Mouse (Mus musculus) spleen, adult 12 weeks (tissue): ENCODE data around the gene Wrap53.
"Not testable (repeated sequence)": the region's sequence is repeated elsewhere in the genome, so short reads cannot be mapped to it uniquely, and the experiment has no call there.

Experiments
- DNase-seq: peaks from one replicate; pipeline ENCODE4 v3.0.0; 2022; ENCODE audit warnings: low spot score

The Wrap53 gene

DNA sequence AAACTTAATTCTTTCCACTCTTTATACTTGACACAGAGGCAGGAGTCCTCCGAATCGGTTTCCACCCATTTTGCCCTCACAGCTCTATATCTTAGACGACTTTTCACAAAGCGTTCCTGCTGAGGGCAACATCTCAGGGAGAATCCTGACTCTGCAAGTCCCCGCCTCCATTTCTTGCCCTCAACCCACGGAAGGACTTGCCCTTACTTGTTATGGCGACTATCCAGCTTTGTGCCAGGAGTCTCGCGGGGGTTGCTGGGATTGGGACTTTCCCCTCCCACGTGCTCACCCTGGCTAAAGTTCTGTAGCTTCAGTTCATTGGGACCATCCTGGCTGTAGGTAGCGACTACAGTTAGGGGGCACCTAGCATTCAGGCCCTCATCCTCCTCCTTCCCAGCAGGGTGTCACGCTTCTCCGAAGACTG is at the start of gene Wrap53, which contains the start of gene Trp53:
Gene Wrap53 (minus strand): TSS at position 165 of the 424 bp plus-strand sequence.
Gene Trp53 (plus strand): TSS at position 269 of the 424 bp plus-strand sequence.
- peak; percentile 82 for DNase-seq

DNA sequence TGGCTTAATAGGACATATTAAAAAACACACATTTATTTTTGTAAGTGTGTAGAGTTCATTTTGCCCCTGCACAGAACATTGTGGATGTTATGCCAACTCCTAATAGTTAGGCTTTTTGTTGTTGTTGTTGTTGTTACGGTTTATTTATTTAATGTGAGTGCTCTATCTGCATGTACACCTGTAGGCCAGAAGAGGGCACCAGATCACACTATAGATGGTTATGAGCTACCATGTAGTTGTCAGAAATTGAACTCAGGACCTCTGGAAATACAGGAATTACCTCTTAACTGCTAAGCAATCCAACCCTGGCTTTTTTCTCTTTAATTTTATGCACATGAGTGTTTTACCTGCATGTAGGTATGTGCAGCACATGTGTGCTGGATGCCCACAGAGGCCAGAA is 49.7 kb upstream of the Wrap53 start:
- no peak for DNase-seq

DNA sequence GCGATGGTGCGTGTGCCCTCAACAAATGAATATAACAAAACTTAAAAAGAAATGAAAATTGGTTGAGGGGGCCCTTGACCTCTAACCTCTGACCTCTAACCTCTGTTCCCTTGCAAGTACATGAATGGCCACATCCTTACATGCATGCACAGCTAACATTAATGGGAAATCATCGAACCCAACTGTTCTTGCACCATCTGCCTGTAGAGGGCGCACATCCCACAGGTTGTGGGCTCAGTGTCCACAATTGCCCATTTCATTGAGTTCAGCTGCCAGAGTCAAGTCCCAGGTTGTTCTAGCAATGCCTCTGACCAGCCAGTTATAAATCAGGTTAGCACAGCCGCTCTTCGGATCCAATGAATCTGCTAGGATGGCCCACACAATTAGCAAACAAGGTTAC is 48.2 kb upstream of the Wrap53 start:
- DNase-seq = peak; percentile 65

DNA sequence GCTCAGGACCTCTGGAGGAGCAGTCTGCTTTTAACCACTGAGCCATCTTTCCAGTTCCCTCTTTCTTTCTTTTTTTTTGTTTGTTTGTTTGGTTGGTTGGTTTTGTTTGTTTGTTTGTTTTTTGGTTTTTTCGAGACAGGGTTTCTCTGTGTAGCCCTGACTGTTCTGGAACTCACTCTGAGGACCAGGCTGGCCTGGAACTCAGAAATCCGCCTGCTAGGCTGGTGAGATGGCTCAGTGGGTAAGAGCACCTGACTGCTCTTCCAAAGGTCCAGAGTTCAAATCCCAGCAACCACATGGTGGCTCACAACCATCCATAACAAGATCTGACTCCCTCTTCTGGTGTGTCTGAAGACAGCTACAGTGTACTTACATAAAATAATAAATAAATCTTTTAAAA is 44.3 kb upstream of the Wrap53 start:
- DNase-seq = not testable (repeated sequence)

DNA sequence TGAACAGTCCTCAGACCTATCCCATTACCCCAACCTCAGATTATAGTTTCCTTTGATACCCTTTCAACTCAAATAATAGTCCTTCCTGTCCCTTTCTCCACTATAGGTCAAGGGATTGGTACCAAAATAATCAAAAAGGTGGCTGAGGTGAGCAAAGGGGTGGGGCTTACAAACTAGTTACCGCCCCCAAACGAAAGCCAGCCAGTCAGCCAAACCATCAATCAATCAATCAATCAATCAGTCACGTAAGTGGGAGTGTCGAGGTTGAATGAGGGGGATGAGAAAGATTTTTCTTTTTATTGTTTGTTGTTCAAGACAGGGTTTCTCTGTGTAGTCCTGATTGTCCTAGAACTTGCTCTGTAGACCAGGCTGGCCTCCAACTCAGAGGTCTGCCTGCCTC is 43.0 kb upstream of the Wrap53 start:
- no peak for DNase-seq

DNA sequence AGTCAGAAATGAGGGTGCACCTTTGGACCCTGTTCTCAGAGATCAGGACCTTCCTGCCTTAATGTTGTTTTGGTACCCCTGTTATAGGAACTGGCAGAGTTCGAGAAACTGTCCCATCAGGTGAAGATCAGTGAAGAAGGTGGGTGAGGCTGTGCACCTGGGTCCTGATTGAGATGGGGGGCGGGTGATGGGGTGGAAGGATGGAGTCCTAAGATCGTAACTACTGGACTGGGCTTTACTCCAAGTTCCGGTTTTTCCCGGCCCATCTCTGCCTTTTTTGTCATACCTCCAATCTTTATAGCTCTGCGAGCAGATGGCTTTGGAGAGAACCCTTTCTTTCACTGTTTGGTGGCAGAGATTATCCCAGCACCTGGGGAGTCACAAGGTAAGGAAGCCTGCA is 42.4 kb upstream of the Wrap53 start:
- no peak for DNase-seq

DNA sequence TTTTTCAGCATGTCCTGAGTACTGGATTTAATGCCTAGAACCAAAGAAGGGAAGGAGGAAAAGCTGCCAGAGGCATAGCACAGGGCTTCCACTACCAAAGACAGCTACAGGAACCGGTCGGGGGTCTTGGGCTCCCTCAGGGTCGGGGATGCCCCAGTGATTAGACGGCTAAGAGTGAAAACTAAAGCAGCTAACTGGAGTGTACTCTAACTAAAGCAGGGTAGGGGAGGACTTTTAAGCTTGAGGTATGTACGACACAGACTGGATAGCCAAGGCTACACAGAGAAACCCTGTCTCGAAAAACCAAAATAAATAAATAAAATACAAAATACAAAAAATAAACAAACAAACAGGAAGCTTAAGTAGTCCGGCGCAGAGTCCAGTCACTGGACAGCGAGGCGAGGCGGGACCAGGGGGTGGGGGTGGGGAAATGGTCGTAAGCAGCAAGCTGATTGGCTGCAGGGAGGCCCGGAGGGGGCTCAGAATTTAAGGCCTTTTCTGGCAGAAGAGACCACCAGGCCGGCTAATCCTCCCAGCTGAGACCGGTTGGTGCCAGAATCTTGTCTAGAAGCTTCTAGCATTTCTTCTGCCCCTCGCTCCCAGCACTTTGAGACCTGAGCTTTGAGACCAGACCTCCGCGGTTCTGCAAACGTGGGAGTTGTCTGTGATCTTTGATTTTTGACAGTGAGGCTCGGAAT is 41.7 kb upstream of the Wrap53 start, which contains the start of gene Sat2:
Gene Sat2 (plus strand): TSS at position 454 of the 698 bp plus-strand sequence.
- no peak for DNase-seq

DNA sequence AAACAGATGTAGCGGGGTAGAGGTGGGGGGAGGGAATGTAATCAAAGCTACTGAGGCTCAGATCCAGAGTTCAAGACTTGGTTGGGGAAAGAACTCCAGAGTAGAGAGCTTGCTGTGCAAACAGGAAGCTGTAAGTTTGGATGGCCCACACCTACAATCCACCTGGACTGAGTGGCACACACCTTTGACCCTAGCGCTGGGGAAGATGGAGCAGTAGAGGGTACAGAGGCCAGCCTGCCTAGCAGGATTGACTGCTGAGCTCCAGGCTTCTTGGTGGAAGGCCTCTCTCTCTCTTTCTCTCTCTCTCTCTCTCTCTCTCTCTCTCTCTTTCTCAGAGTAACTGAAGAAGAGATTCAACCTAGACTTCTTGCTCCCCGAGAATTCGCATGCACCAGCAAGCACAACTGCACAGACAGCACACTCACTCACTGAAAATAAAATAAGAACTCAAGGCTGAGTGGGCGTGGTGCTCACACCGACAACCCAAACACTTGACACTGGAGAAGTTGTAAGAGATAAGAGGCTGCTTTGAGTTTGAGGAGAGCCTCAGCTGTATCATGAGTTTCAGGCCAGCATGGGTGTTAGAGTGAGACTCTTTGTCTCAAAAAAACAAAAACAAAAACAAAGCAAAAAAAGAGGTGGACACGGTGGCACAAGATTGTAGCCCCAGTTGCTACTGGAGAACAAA is 40.5 kb upstream of the Wrap53 start:
- DNase-seq = no peak

DNA sequence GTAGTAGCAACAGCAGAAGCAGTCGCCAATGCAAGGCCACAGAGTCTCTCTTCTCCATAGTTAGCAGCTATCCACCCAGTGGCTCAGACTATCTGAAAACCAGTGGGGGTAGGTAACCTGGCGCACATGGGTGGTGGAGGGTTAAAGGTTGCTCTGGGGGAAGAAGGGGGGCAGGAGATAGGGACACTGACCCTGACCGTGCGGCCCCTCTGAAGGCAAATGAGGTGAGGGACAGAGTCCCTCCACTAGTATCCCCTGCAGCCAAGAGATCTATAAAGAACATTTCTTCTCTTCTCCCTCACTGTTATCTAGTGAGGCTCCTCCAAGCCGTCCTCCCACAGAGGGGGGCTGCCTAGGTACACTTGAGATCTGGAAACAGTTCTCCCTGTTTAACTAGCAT is 37.8 kb upstream of the Wrap53 start, which contains the start of gene Shbg:
Gene Shbg (minus strand): TSS at position 101 of the 400 bp plus-strand sequence.
- DNase-seq = no peak

DNA sequence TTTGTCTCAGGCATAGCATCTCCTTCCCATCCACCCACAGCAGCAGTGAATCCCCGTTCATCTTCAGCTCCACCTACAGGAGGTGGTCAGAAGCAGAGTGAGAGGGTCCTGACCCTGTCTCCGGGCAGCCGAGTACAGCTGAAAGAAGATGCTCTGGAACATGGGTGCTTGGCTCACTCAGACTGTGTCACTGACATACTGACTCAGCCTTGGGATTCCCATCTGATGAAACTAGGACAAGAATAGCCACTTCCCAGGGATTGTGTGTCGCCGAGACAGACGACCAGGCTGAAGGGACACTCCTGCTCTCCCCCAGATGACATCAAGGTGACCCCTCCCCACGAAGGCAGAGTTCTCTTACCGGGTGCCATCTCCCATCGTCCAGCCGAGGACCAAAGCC is 36.7 kb upstream of the Wrap53 start:
- DNase-seq = no peak

DNA sequence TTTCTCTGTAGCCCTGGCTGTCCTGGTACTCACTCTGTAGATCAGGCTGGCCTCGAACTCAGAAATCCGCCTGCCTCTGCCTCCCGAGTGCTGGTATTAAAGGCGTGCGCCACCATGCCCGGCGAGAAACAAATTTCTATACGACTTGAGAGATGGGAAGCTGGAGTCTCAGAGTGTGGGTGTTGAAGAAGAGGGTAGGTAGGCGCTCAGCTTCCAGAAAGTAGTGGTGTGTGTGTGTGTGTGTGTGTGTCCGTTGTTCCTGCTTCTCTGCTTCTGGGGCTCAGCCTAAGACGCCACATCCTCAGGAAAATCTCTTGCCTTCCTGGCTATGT is 34.2 kb upstream of the Wrap53 start:
- not testable (repeated sequence) for DNase-seq

DNA sequence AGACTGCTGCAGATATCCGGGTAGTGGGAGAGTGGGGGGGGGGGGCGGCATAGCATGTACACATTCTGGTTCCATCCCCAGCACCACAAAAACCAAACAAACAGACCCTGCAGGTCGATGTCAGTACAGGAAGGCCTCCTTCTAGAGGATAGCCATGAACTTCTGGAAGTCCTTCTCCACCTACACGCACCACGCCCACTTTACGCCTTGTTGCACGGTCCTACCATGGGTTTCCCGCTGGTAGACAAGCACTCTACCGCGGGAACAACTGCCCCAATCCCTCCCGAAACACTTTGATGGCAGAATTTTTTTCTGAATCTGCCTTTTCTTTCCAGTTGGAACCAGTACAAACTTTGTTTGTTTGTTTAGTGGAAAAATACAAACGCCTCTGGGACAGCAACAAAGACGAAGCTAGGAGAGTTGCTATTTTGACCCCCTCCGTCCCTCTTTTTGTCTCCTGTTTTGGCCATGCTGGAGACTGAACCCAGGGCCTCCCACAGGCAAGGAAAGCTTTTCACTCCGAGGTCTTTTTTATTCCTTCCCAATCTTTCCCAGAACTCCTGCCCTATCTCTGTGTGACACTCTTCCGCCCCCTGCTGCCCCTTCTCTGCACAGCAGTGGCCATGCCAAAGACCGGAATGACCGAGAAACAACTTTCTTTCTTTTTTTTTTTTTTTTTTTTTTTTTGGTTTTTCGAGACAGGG is 33.6 kb upstream of the Wrap53 start:
- DNase-seq = peak; percentile 68

DNA sequence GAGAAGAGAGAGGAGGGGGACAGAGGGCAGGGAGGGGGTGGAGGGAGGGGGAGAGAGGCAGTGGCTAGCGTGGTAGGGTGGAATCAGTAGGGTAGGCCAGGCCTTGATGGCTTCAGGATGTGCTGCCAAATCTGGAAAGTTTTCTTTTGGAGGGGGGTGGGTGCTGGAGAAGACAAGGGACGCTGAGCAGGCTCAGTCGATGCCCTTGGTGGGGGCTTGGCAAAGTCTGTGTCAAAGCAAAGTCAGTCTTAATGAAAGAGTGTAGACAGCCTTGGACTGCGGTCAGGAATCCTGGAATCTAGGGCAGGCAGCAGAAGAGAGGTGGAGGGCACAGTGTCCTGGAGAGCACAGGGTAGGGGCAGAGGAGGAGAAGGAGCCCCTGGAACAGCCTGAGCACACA is 30.8 kb upstream of the Wrap53 start:
- DNase-seq = no peak

DNA sequence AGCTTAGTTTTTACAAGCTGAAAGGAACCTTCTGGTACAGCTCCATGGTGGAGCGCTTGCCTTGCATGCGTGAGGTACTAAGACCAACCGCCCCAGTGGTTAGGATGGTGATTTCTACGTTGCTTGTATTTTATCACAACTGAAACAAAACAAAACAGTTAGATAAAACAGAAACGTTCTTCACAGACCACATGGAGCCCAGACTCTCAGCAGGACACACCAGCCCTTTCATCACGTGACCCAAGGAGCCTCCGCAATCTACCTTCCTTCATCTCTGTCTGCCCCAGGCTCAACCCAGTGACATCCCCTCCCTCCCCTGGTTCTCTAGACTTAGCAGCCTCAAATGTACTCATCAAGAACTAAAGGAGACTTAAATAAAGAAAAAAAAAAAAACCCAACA is 29.4 kb upstream of the Wrap53 start:
- DNase-seq = no peak

DNA sequence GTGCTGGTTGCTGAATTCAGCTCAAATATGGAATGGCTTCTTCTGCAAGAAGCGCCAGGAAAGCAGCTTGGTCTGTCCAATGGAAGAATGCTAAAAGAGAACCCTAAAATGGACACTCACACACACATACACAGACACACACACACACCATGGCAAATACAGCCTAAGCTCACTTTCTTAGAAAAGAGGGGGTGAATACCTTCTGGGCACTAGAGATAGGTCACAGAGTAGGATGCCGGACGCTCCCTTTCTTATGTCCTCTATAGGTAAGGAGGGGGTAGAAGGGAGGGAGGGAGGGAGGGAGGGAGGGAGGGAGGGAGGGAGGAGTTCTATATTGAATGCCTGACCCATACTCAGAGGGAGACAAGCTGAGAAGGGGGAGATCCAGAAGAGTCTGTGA is 28.5 kb upstream of the Wrap53 start:
- DNase-seq = no peak

DNA sequence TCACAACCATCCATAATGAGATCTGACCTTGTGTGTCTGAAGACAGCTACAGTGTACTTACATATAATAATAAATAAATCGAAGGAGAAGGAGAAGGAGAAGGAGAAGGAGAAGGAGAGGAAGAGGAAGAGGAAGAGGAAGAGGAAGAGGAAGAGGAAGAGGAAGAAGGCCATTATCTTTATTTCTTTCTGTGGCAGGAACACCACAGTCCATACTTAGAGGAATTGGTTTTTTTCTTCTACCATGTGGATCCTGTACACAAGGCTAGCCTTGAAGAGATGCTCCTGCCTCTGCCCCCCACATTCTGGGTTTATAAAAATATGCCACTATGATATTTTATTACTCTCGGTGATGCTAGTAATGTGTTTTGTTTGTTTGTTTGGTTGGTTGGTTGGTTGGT is 26.8 kb upstream of the Wrap53 start:
- no peak for DNase-seq

DNA sequence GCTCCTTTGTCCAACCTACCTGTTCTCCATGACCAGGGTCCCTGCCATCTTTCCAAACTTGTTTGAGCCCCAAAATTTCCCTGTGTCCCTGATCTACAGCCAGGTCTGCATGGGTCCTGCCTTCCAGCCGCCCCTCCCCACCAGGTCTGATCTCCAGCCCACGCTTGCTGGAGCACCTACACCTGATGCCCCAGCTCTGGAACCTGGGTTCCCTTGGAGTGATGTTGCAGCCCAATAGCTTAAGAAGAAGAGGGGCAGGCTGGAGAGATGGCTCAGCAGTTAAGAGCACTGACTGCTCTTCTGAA is 26.4 kb upstream of the Wrap53 start:
- DNase-seq = no peak

DNA sequence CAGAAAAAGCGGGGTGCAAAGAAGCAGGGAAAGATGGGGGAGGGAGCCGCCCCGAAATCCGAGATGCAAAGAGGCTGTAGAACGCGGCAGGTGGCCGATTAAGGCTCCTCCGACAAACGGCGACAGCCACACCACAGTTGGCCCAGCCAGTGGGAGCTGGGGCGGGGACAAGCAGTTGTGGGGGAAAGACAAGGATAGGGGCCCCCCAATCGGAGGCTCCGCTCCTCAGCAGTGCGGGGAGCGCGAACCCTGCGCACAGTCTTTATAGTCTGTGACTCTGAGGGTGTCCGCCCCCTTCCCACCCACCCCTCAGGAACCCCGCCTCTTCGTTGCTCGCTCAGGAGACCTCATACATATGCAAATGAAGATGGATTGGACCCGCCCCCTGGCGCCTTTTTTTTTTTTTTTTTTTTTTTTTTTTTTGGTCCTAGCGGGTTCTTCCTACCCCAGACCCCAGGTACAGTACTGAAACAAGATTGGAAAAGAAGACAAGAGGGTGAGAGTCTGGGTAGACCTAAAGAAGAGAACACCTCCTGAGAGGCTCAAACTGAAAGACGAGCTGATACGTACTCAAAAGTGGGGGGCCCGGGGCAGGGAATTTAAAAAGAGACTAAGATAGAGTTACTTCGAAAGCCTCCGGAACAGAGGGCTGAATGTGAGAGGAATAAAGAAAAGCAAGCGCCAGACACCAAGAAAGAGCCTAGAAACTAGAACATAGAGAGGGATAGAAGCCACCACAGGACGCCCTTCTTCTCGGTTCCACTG is 25.9 kb upstream of the Wrap53 start, which contains the start of gene Atp1b2:
Gene Atp1b2 (minus strand): TSS at position 217 of the 765 bp plus-strand sequence.
- DNase-seq = peak; percentile 71

DNA sequence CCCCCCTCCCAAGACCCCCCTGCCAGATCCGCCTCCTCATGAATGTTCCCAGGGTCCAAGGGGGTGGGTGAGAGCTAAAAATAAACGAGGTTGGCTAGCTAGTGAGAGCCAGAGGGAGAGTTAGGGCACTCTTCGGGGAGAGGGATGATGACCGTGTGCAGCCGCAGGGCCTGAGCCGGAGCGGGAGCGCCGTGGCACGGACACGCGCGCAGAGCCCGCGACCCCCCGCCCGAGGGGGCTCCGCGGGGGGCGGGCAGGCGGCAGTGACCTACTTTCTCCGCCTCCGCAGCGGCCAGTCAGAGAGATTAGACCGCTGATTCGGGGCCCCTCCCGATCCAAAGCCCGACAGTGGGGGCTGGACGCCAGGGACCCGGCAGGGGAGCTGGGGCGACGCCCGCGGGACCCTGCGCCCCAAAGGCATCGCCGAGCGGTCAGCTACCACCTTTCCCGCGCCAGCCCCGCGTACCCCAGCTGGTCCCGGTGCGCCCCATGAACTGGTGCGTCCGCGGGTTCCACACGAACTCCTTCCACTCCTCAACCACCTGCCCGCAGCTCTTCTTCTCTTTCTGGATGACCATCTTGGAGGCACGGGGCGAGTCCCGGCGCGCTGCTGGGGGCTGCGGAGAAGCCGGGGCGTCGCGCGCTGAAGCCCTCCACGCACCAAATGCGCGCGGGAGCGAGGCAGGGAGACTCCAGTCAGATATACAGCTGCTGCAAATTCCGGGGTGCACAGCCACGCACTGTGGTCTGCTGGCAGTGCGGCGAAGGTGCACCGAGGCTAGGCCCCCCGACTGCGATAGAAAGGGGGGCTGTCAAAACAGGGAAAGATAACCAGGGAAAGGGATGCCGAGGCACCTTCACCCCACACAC is 25.0 kb upstream of the Wrap53 start:
- no peak for DNase-seq

DNA sequence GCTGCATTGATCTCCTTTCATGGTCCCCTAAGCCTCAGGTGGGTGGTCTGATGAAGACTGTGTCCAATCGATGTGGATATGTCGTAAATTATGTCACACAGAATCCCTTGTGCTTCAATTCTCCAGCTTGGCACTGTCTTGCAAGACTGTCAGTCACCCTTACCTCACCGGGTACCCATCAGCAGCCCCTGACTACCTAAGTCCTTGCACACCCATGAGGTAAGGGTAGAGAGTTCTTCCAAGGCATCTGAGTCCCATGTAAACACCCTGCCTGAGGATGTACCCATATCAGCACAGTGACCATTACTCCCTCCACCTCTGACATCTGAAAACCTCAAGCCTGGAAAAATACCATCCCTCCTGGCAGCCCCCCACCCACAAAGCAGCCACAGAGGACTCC is 24.3 kb upstream of the Wrap53 start:
- DNase-seq = no peak

DNA sequence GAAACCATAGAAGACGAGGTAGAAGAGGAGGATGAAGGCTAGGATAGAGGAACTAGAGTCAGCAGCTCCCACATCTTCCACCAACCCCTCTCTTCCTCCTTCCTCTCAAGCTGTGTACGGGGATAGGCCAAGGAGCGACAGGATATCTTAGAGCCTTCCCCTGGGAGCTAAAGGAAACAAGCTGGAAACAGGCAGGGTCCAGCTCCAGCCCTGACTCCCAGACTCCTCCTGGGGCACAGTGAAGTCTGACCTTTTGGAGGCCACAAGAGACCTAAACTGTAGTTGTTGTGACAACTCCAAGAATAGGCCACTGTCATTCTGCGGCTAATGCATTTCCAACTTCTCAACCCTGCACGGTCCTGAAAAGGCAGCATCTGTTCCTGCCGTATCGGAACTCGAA is 23.5 kb upstream of the Wrap53 start:
- DNase-seq = no peak
